Mouse (Mus musculus) bone marrow macrophage, adult 2 months (primary cell): ENCODE results near the gene Lrrc51.

Experiments
- CTCF ChIP-seq: IDR thresholded peaks from 2 replicates; pipeline ENCODE4 v1.5.1; 2012; ENCODE audit warnings: low read depth, mild to moderate bottlenecking, low read length, moderate library complexity
- POLR2A ChIP-seq: IDR thresholded peaks from 2 replicates; pipeline ENCODE4 v1.6.1; 2012; ENCODE audit warnings: mild to moderate bottlenecking, low read depth, low read length, borderline replicate concordance

- no peak for TF ChIP-seq POLR2A
- no peak for TF ChIP-seq CTCF
Observed at GRCm38 (mm10) chr7:101970821-101971461, 37.2 kb upstream of the Lrrc51 start.
